Mouse (Mus musculus): ENCODE data around the gene Bzw2. TPM values are rescaled to one million over a fixed set of nuclear protein-coding genes. Genes with fewer than 3 reads are reported as not detected.

The Bzw2 gene
- polyA plus RNA-seq, 1 experiment from 2014 or later = 387 TPM

- Histone ChIP-seq H3K4me1 (ENCODE audit: control insufficient read depth, insufficient read depth, low read length) (no peaks in the 10 kb centered on the region), H3K36me3 (replicated peaks; ENCODE audit: control insufficient read depth, insufficient read depth, low read depth, low read length) (peaks cover 24% of the 10 kb centered on the region), H3K27ac (replicated peaks; ENCODE audit: low read depth, low read length) (no peak overlapping the region), H3K9ac (replicated peaks; ENCODE audit: low read length) (no peak overlapping the region), H3K27me3 (ENCODE audit: control insufficient read depth, insufficient read depth, low read length) (no peaks in the 10 kb centered on the region), H3K4me3 (ENCODE audit: low read depth, low read length) (no peak overlapping the region), H3K4me2 (ENCODE audit: low read depth, low read length) (no peak overlapping the region), H3K9me3 (replicated peaks; ENCODE audit: control insufficient read depth, low read length) (no peaks in the 10 kb centered on the region)
- ATAC-seq (replicated peaks; ENCODE audit: insufficient number of reproducible peaks, low FRiP score, low TSS enrichment, low read depth) (no peak), DNase-seq (ENCODE audit: low spot score) (no peak)
- 90% methylated on average over 5 of the region's 5 CpGs for WGBS
Observed at GRCm38 (mm10) chr12:36110457-36110856, 47.4 kb downstream of the Bzw2 start.

- Histone ChIP-seq H3K27ac (replicated peaks; ENCODE audit: low read depth, low read length) (no peak overlapping the region), H3K9ac (replicated peaks; ENCODE audit: low read length) (no peak overlapping the region), H3K4me3 (ENCODE audit: low read depth, low read length) (no peak overlapping the region), H3K27me3 (ENCODE audit: control insufficient read depth, insufficient read depth, low read length) (no peaks in the 10 kb centered on the region), H3K4me1 (ENCODE audit: control insufficient read depth, insufficient read depth, low read length) (no peaks in the 10 kb centered on the region), H3K36me3 (replicated peaks; ENCODE audit: control insufficient read depth, insufficient read depth, low read depth, low read length) (peaks cover 26% of the 10 kb centered on the region), H3K4me2 (ENCODE audit: low read depth, low read length) (no peak overlapping the region), H3K9me3 (replicated peaks; ENCODE audit: control insufficient read depth, low read length) (no peaks in the 10 kb centered on the region)
- WGBS = 93% methylated on average over 5 of the region's 5 CpGs
- DNase-seq (ENCODE audit: low spot score) (no peak), ATAC-seq (replicated peaks; ENCODE audit: insufficient number of reproducible peaks, low FRiP score, low TSS enrichment, low read depth) (no peak)
Observed at GRCm38 (mm10) chr12:36108442-36108841, 49.4 kb downstream of the Bzw2 start.

- ATAC-seq (replicated peaks; ENCODE audit: insufficient number of reproducible peaks, low FRiP score, low TSS enrichment, low read depth) (0 out of 2 replicates have a peak, but pooled peaks have one; percentile 29), DNase-seq (ENCODE audit: low spot score) (peak; percentile 25)
- H3K36me3 ChIP-seq (replicated peaks; ENCODE audit: control insufficient read depth, insufficient read depth, low read depth, low read length) = peaks cover 23% of the 10 kb centered on the region
- H3K4me3 ChIP-seq (ENCODE audit: low read depth, low read length) = no peak overlapping the region
- no peak overlapping the region for H3K9ac ChIP-seq (replicated peaks; ENCODE audit: low read length)
- H3K4me2 ChIP-seq (ENCODE audit: low read depth, low read length) = no peak overlapping the region
- no peaks in the 10 kb centered on the region for H3K9me3 ChIP-seq (replicated peaks; ENCODE audit: control insufficient read depth, low read length)
- no peaks in the 10 kb centered on the region for H3K27me3 ChIP-seq (ENCODE audit: control insufficient read depth, insufficient read depth, low read length)
- WGBS = 75% methylated on average over 4 of the region's 4 CpGs
- H3K27ac ChIP-seq (replicated peaks; ENCODE audit: low read depth, low read length) = no peak overlapping the region
- H3K4me1 ChIP-seq (ENCODE audit: control insufficient read depth, insufficient read depth, low read length) = no peaks in the 10 kb centered on the region
Observed at GRCm38 (mm10) chr12:36103592-36103910, 54.3 kb downstream of the Bzw2 start.

- H3K9me3 ChIP-seq (replicated peaks; ENCODE audit: control insufficient read depth, low read length) = no peaks in the 10 kb centered on the region
- H3K4me3 ChIP-seq (ENCODE audit: low read depth, low read length) = no peak overlapping the region
- no peaks in the 10 kb centered on the region for H3K27me3 ChIP-seq (ENCODE audit: control insufficient read depth, insufficient read depth, low read length)
- H3K4me2 ChIP-seq (ENCODE audit: low read depth, low read length) = no peak overlapping the region
- H3K9ac ChIP-seq (replicated peaks; ENCODE audit: low read length) = no peak overlapping the region
- H3K4me1 ChIP-seq (ENCODE audit: control insufficient read depth, insufficient read depth, low read length) = no peaks in the 10 kb centered on the region
- DNase-seq (ENCODE audit: low spot score) = peak; percentile 69
- ATAC-seq (replicated peaks; ENCODE audit: insufficient number of reproducible peaks, low FRiP score, low TSS enrichment, low read depth) = peak; percentile 44; the same call in 1 of the 2 replicates
- peaks cover 20% of the 10 kb centered on the region for H3K36me3 ChIP-seq (replicated peaks; ENCODE audit: control insufficient read depth, insufficient read depth, low read depth, low read length)
- H3K27ac ChIP-seq (replicated peaks; ENCODE audit: low read depth, low read length) = no peak overlapping the region
- WGBS = 70% methylated on average over 8 of the region's 8 CpGs
Observed at GRCm38 (mm10) chr12:36102733-36103591, 54.9 kb downstream of the Bzw2 start.

- no peaks in the 10 kb centered on the region for H3K27me3 ChIP-seq (ENCODE audit: control insufficient read depth, insufficient read depth, low read length)
- H3K36me3 ChIP-seq (replicated peaks; ENCODE audit: control insufficient read depth, insufficient read depth, low read depth, low read length) = peaks cover 7% of the 10 kb centered on the region; the same call in 1 of the 2 replicates
- no peak overlapping the region for H3K9ac ChIP-seq (replicated peaks; ENCODE audit: low read length)
- H3K4me1 ChIP-seq (ENCODE audit: control insufficient read depth, insufficient read depth, low read length) = no peaks in the 10 kb centered on the region
- ATAC-seq (replicated peaks; ENCODE audit: insufficient number of reproducible peaks, low FRiP score, low TSS enrichment, low read depth) = no peak
- WGBS = 72% methylated on average over 7 of the region's 7 CpGs
- H3K9me3 ChIP-seq (replicated peaks; ENCODE audit: control insufficient read depth, low read length) = no peaks in the 10 kb centered on the region
- H3K27ac ChIP-seq (replicated peaks; ENCODE audit: low read depth, low read length) = no peak overlapping the region
- DNase-seq (ENCODE audit: low spot score) = no peak
- H3K4me2 ChIP-seq (ENCODE audit: low read depth, low read length) = no peak overlapping the region
- H3K4me3 ChIP-seq (ENCODE audit: low read depth, low read length) = no peak overlapping the region
Observed at GRCm38 (mm10) chr12:36095371-36095880, 62.5 kb downstream of the Bzw2 start.

- peaks cover 7% of the 10 kb centered on the region; the same call in 1 of the 2 replicates for H3K36me3 ChIP-seq (replicated peaks; ENCODE audit: control insufficient read depth, insufficient read depth, low read depth, low read length)
- no peaks in the 10 kb centered on the region for H3K9me3 ChIP-seq (replicated peaks; ENCODE audit: control insufficient read depth, low read length)
- no peak overlapping the region for H3K4me3 ChIP-seq (ENCODE audit: low read depth, low read length)
- no peak overlapping the region for H3K9ac ChIP-seq (replicated peaks; ENCODE audit: low read length)
- H3K27ac ChIP-seq (replicated peaks; ENCODE audit: low read depth, low read length) = no peak overlapping the region
- H3K4me2 ChIP-seq (ENCODE audit: low read depth, low read length) = no peak overlapping the region
- no peaks in the 10 kb centered on the region for H3K4me1 ChIP-seq (ENCODE audit: control insufficient read depth, insufficient read depth, low read length)
- no peak for DNase-seq (ENCODE audit: low spot score)
- no peak for ATAC-seq (replicated peaks; ENCODE audit: insufficient number of reproducible peaks, low FRiP score, low TSS enrichment, low read depth)
- WGBS = 78% methylated on average over 8 of the region's 8 CpGs
- H3K27me3 ChIP-seq (ENCODE audit: control insufficient read depth, insufficient read depth, low read length) = no peaks in the 10 kb centered on the region
Observed at GRCm38 (mm10) chr12:36093081-36093670, 64.7 kb downstream of the Bzw2 start.

- Histone ChIP-seq H3K9me3 (replicated peaks; ENCODE audit: control insufficient read depth, low read length) (no peaks in the 10 kb centered on the region), H3K9ac (replicated peaks; ENCODE audit: low read length) (no peak overlapping the region), H3K4me2 (ENCODE audit: low read depth, low read length) (no peak overlapping the region), H3K27ac (replicated peaks; ENCODE audit: low read depth, low read length) (no peak overlapping the region), H3K4me1 (ENCODE audit: control insufficient read depth, insufficient read depth, low read length) (no peaks in the 10 kb centered on the region), H3K27me3 (ENCODE audit: control insufficient read depth, insufficient read depth, low read length) (no peaks in the 10 kb centered on the region), H3K36me3 (replicated peaks; ENCODE audit: control insufficient read depth, insufficient read depth, low read depth, low read length) (peaks cover 7% of the 10 kb centered on the region; the same call in 1 of the 2 replicates), H3K4me3 (ENCODE audit: low read depth, low read length) (no peak overlapping the region)
- no peak for DNase-seq (ENCODE audit: low spot score)
- no peak for ATAC-seq (replicated peaks; ENCODE audit: insufficient number of reproducible peaks, low FRiP score, low TSS enrichment, low read depth)
- 96% methylated on average over 10 of the region's 10 CpGs for WGBS
Observed at GRCm38 (mm10) chr12:36091964-36092363, 65.9 kb downstream of the Bzw2 start.

GRCm38 (mm10) chr12:36089221-36089620, 68.7 kb downstream of the Bzw2 start:
- H3K4me3 ChIP-seq (ENCODE audit: low read depth, low read length) = no peak overlapping the region
- DNase-seq (ENCODE audit: low spot score) = no peak
- ATAC-seq (replicated peaks; ENCODE audit: insufficient number of reproducible peaks, low FRiP score, low TSS enrichment, low read depth) = no peak

More at GRCm38 (mm10) chr12:36089221-36089620, 68.7 kb downstream of the Bzw2 start:
- WGBS = 91% methylated on average over 6 of the region's 6 CpGs
- no peaks in the 10 kb centered on the region for H3K4me1 ChIP-seq (ENCODE audit: control insufficient read depth, insufficient read depth, low read length)
- H3K27ac ChIP-seq (replicated peaks; ENCODE audit: low read depth, low read length) = no peak overlapping the region
- H3K9me3 ChIP-seq (replicated peaks; ENCODE audit: control insufficient read depth, low read length) = no peaks in the 10 kb centered on the region
- H3K36me3 ChIP-seq (replicated peaks; ENCODE audit: control insufficient read depth, insufficient read depth, low read depth, low read length) = peaks cover 5% of the 10 kb centered on the region; the same call in 1 of the 2 replicates
- H3K27me3 ChIP-seq (ENCODE audit: control insufficient read depth, insufficient read depth, low read length) = no peaks in the 10 kb centered on the region
- H3K4me2 ChIP-seq (ENCODE audit: low read depth, low read length) = no peak overlapping the region
- no peak overlapping the region for H3K9ac ChIP-seq (replicated peaks; ENCODE audit: low read length)
